Mouse (Mus musculus) small intestine, adult 2 months (tissue): ENCODE data around the gene Atp1b2.

Experiments used
- CTCF ChIP-seq: fragments of 200-500 bp; IDR thresholded peaks from 2 replicates; pipeline ENCODE4 v1.5.1; 2012; ENCODE audit warnings: low read depth, mild to moderate bottlenecking, control low read depth, inconsistent platforms, low read length, moderate library complexity, mixed read lengths; ENCODE audit not compliant: insufficient replicate concordance, insufficient read length; ENCODE audit errors: extremely low read depth
- POLR2A ChIP-seq: fragments of 200-500 bp; IDR thresholded peaks from 2 replicates; pipeline ENCODE4 v1.6.1; 2012; ENCODE audit warnings: low read depth, mild to moderate bottlenecking, control low read depth, inconsistent platforms, low read length, moderate library complexity

DNA sequence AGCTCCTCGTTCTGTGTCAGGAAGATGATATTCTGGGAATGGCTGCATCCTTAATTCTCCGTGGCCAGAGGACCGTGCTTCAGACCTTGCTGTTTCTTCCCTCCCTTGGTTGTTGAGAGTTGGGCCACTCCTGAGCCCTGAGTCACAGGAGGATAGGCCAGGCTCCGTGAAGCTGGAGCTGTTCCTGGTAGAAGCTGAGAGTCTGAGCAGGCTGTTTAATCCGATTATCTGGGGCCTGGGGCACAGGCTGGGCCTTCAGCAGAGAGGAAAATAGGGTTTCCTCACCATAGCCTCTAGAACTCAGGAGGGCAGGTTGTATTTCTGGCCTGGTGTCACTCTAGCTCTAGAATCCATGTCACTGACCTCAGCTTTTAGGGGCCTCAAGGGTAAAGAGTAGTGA is 47.7 kb upstream of the Atp1b2 start:
- no peak for TF ChIP-seq POLR2A
- TF ChIP-seq CTCF = no peak
